Mouse (Mus musculus) lung, postnatal 14 days (tissue): ENCODE data around the gene Slc4a3.

Experiments
- DNase-seq: peaks from one replicate; pipeline ENCODE4 v3.0.0; 2021

The Slc4a3 gene

DNA sequence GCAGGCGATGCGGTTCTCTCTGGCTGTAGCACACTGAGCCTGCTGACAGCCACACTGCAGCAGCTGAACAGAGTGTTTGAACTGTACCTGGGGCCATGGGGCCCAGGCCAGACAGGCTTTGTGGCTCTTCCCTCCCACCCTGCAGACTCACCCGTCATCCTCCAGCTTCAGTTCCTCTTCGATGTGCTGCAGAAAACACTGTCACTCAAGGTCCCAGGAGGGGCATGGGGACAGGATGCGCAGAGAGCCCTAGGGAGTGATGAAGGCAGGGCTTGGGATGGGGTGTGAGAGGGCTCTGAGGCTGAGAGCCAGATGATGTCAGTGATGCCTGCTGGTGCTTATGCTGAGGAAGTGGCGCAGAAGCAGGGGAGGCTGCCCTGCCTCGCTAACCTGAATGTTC is 21.4 kb upstream of the Slc4a3 start:
- no peak for DNase-seq

DNA sequence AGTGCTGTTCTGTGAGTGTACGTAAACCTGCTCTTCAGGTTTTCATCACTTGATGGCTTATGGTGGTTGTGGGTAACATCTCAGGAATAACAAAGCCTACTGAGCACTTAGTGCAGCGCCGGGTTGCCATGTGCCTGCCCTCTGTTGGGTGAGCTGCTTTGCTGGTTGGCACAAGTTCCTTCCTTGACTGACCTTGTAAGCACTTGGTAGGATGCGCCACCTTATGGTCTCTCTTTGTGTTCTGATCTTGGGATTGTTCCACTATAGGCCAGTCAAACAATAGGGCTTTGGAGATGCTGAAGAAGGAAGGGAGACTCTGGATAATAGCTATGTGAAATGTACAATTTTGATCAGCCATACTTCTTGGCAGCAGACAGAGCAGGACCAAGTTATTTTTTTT is 15.5 kb upstream of the Slc4a3 start:
- DNase-seq = no peak

DNA sequence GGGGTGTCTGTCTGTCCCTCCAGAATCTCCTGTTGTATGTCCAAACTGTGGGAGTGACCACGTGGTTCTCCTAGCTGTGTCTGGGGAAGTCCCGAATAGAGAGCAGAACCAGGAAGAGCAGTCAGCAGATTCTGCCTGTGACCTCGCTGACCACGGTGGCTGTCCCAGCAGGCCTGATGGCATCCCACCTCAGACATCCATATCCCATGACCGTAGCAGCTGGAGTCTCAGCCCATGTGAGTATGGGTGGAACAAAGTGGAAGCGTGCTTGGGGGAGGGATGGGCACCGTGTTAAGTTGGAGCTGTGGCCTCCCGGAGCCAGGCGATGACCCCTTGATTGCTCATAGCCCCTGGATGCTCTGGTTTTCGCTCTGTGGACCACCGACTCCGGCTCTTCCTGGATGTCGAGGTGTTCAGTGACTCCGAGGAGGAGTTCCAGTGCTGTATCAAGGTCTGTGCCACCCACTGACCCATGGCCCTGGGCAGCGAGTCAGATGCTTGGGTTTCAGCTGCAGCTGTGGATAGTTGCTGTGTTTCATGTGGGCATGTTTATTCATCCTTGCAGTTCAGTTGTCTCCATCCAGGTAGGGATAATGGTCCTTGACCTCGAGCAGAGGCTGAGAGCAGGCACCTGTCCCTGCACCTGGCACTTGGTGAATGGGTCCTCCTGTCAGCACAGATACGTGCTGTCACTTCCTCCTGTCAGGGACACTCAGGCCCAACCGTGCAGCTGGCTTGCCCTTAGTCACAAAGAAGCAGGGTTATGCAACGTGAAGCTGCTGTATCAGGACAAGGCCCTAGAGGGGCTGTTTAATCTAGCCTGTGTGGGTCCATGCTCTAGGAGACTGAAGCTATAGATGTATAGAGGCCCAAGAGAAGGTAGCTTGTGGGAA is 13.5 kb upstream of the Slc4a3 start:
- DNase-seq = no peak

DNA sequence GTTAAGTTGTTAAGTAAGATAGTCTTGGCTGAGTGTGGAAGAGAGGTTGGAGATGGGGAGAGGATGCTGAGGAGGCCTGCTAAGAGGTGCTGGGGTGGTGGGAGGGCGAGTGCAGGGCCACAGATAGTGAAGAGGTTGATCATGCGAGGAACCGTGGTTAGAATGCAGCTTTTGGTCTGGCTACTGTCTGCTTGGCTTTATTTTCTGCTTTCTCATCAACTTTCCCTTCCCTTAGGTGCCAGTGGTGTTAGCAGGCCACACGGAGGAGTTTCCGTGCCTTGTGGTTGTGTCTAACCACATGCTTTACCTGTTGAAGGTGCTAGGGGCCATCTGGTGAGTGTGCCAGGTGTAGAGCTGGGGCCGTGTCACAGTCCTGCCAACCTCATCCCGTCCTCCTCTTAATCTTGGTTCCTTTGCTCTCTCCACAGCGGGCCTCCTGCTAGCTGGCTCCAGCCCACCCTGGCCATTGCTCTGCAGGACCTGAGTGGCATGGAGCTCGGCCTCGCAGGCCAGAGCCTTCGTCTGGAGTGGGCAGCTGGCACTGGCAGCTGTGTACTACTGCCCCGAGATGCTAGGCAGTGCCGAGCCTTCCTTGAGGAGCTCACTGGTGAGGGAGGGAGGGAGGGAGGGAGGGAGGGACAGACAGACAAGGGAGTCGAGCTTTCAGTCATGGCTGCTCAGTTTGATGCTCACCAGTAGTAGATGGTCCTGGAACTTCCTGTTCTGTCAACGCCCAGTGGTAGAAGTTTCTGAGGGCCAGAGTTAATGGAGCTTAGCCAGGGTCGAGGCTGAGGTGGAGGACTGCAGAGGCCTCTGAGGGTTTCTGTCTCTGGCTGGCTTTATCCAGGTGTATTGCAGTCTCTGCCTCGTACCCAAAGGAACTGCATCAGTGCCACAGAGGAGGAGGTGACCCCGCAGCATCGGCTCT is 12.5 kb upstream of the Slc4a3 start:
- DNase-seq = no peak

DNA sequence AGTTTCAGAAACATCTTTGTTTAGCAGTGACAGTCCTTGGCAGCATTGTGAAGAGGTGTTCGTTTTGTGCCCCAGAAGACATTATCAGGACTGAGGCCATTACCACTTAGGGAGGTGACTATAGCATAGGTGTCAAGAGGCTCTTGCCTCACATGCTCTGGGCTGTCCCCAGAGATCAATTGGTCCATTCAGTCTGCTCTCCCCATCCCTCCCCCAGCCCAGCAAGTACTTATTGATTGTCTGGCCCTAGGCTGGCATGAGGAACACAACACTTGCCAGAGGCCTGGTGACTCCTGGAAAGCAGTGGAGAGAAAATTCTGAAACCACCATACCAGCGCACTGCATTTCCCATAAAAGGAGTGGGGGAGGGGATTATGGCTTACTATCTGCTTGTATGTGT is 8.5 kb upstream of the Slc4a3 start:
- DNase-seq = no peak

DNA sequence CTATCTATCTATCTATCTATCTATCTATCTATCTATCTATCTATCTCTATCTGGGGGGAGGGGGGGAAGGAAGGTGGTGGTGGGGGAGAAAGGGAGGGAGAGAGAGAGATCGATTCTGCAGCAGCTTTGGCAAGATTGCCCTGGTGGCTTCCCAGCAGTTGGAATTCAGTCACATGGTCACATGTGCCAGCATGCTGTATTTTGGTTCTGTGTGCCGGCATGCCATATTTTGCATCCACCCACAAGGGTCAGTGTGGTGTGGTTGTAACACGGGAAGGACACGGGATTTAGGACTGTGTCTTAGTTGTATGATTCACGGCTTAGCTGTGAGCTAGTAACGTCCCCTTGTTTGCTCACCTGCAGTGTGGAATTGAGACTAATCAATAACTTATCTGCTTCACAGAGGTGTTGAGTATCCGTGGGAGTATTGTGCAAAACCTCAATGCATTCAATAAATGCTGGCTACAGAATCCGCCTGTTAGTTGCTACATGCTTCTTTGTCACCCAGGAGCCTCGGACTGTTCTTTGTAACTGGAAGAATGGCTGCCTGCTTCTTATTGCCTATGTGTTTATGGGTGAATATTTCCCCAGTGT is 7.4 kb upstream of the Slc4a3 start:
- DNase-seq = no peak

DNA sequence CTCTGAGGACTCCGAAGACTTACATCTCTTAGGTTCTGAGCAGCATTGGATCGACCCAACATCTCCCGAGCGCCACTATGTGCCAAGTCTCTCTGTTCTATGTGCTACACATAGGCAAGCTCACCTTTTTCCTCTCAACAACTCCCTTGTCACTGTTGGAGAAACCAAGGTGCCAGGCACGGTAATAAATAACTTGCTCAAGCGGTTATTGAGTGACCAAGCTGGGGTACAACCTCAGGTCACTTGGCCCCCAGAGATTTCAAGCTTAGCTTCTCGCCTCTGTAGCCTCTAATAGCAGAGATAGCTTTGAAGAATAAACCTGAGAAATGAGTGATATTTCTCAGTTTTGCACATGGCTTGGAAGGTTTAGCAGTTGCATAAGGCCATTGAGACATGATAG is 4.6 kb upstream of the Slc4a3 start:
- DNase-seq = no peak

DNA sequence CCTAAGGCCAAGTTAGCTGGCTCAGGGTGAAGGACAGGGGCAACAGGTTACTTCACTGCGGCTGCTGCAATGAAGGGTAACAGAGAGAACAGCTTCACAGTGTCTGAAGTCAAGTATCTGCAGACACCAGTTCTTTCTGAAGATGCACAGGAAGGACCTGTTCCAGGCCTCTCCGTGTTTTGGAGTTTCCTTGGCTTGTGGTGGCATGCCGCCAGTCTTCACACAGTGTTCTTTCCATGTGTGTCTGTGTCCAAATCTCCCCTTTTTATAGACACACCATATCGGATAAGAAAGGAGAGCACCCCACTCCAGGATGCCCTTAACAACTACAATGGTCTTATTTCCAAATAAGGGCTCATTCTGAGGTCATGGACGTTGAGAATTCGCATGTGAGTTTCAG is 1.7 kb upstream of the Slc4a3 start:
- no peak for DNase-seq

DNA sequence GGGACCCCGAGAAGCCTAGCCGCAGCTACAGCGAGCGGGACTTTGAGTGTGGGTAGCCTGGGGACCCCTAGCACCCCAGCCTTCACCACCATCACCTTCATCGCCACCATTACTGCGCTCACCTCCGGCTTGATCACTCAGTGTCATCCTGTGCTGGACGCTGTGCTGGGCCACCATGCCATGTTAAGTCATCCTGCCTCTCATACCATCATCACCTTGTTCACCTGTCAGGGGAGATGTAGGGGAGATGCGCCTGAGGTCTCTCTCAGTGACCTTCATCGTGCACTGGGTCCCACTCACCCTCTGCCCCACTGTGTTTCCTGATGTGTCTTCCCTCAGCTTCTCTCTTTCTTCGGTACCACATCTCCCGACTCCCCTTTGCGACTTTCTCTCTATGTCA is 1.3 kb downstream of the Slc4a3 start:
- DNase-seq = no peak

DNA sequence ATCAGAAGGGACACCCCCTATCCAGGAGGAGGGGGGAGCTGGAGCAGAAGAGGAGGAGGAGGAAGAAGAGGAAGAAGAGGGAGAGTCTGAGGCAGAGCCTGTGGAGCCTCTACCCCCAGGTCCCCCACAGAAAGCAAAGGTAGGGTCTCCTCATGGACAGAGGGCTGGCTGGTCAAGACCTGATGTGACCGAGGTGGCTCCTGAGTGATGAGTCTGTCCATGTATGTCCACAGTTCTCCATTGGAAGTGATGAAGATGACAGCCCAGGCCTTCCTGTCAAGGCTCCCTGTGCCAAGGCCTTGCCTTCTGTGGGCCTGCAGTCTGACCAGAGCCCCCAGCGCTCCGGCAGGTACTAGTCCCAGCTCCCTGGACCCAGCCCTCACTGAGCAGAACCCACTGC is 2.0 kb downstream of the Slc4a3 start:
- no peak for DNase-seq

DNA sequence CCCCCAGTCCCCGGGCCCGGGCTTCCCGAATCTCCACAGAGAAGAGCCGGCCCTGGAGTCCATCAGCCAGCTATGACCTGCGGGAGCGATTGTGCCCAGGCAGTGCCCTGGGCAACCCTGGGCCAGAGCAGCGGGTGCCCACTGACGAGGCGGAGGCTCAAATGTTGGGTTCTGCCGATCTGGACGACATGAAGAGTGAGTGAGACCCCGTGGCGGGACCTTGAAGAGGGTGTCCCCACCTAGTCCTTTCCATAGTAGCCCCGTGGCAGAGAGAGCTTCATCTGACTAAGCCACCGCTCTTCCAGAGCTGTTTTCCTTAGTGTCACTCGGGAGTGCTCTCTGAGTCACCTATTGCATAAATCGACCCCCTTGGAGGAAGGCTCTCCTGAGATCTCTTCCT is 2.8 kb downstream of the Slc4a3 start:
- no peak for DNase-seq

DNA sequence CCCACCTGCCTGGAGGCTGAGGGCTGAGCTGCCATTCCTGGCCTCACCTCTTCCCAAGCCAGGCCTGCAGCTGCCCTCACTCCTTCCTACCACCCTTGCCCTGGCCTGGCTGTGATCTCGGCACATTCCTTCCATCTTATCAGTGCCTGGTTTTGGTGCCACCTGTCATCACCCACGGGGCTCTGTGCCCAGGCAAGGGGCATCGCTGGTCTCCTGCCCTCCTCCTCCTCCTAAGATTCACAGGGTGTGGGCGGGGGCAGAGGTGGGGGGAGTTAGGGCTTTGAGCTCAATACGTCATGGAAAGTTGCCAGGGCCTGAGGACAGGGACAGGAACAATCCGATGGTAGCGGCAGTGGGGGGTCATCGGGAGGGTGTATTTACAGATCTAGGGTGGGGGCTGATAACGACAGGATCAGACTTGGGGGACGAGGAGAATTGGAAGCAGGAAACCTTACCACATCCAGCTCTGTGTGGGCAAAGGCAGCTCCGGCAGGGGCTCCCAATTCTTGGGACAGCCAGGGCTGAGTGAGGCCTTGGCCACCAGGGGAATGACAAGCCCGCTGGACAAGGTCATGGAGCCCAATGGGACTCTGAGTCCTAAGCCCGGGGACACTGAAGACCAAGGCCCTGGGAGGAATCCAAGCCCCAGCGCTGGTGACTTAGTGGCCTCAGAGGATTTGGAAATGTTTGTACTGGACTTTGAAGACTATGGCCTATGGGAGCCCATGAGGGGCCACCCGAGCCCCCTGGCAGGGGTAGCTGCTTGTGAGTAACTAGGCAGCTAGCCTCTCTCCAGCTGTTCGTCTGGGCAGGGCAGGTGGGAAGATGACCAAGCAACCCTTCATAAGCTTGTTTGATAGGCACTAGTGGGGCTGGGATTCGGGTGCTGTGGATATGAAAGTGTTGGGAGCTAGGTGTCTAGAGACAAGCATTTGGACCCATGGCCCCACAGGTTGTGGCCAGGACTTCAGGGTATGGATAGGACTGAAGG is 3.5 kb downstream of the Slc4a3 start:
- DNase-seq = no peak

DNA sequence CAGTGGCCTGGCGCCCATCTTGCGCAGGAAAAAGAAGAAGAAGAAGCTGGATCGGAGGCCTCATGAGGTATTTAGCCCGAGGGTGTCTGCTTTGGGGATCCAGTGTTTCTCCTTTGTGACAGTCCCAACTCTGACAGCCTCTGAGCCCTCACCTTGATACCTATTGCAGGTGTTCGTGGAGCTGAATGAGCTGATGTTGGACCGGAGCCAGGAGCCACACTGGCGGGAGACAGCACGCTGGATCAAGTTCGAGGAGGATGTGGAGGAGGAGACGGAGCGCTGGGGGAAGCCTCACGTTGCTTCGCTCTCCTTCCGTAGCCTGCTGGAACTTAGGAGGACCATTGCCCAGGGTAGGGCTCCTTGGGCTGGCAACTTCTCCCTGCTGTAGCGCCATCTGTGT is 4.5 kb downstream of the Slc4a3 start:
- no peak for DNase-seq

DNA sequence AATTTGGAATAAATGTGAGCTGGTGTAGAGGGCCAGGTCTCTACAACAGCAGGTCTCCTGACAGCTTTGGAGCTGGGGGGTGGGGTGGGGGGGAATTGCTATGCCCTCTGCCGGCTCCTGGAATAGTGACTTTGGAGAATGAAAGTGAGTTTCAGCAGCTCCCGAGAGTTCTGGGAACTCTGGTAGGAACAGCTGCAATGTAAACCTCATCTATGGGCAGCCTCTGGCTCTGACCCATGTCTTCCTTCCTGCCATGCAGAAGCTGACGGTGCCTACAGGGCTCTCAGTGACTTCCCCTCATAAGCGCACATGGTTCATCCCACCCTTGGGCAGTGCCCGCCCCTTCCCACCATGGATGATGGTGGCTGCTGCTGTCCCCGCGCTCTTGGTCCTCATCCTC is 9.6 kb downstream of the Slc4a3 start:
- no peak for DNase-seq

DNA sequence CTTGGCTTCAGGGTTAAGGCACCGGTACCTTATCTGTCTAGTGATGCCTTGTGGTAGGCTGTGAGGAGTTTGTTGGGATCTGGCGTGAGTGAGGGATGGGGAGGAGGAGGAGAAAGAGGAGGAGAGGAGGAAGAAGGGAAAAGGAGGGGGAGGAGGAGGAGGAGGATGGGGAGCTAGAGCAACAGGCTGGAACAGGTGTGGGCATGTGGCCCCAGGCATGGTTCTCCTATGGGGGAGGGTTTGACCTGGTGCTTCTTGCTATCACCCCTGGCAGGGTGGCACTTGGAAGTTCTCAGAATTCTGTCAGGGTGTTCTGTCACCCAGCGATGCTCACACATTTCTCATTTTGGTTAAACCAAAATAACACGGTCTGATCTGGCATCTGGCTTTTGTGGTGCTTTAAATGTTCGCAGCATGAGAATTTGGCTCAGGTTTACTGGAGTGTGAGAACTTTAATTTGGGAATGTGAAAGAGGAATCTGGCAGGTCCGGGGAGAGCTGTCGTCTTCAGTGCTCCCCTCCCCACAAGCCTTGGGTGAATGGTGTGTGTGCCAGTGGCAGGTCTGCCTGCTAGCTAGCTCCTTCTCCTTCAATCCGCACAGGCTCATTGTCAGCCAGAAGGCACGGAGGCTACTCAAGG is 10.2 kb downstream of the Slc4a3 start:
- DNase-seq = no peak

DNA sequence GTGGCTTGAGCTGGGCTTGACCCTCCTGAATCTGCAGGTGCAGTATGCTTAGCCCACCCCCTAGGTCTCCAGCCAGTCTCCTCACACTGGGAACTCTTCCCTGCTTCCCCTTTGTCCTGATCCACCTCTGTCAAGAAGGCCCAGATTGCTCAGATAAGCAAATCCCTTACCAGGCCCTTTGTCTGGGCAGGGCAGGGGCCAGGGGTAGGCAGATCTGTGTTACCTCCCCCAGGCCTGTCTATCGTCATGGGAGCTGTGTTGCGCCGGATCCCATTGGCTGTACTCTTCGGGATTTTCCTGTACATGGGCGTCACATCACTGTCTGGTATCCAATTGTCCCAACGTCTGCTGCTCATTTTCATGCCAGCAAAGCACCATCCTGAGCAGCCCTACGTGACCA is 11.0 kb downstream of the Slc4a3 start:
- no peak for DNase-seq

DNA sequence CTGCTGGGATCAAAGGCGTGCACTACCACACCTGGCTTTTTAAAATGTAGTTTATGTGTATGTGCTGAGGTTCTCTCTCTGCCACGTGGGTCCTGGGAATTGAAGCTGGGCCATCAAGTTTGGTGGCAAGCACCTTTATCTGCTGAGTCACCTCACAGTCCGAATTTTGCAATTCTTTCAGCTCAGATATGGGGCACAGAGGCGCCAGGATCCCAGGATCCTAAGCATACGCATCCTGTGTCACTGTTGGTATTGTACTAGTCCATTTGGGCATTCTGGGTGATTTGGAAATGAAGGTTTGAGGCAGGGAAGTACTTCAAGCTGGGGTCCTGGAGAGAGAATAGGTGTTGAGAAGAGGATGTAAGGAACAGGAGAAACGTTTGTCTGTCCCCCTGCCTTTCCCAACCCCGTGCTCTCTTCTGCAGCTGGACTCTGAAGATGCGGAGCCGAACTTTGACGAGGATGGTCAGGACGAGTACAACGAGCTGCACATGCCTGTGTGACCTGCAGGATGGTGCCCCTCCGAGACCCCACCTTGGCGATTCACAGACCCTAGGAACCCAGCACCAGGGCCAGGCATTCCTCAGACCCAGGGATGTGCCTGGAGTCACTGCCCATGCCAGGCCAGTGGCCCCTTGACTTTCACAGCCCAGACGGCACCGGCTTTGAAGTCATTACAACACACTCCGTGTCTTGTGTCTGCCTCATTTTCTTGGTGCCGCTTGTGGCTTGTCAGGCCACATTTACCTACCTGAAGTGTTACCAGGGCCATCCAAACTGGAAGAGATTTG is 12.5 kb downstream of the Slc4a3 start:
- no peak for DNase-seq

DNA sequence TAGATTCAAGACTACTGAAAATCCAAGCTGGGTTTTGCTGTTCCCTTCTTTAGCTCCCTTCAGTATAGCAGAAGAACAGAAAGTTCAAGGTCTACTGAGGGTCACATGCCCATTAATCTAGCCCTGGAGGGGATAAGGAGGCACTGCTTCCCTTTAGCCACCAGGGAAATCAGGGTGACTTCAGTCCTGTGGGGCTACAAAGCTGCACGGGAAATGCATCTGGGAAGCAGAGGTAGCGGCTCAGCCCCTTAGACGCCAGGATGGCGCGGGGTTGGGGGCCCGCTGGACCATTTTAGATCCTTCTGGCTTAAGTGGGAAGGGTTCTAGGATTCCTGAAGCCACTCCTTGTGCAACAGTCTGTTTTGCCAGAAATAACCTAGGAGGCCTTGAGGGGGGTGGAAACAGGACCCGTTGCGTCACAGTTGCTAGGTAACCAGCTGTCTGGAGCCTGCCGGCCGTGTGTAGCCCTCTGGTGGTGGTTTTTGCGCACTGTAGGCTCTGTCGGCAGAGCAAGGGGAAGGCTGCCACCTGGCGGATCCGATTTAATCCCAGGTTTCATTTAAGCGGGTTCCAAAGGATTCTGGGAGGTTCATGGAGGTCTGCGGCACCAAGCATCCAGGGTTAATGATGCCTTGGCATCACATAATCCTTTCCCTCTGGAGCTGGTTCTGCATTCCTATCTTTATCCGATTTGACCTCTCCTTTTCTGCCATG is 13.3 kb downstream of the Slc4a3 start:
- peak; percentile 95 for DNase-seq

DNA sequence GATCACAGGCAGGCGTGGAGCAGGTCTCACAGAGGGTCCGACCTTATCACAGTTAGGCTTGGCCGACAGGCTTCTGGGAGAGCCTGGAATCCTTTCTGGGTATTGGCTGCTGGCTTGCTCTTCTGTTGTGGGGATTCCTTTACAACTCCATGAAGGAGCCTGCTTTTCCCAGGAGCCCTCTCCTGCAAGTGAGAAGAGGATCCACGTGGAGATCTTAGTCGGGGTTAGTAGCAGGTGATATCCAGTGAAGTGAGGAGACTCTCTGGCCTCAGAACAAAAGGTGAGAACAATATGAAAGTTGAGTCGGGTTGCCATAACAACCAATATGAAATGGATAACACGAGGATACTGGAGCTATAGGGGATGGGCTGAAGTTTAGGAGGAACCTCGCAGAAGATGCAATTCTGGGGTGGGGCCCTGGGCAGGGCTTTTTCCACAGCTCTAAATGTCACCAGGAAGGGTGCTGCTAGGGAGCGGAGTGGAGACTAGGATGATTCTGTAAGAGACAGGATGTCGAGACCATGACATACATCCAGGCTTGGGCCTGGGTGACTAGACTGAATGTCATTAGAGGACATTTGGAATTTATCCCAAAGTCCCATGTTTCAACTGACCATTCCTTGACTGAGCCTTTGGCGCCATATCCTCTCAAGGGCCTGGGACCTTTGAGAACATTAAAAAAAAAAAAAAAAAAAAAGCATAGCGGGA is 14.3 kb downstream of the Slc4a3 start:
- DNase-seq = no peak
